Mouse (Mus musculus) E14TG2a.4 (cell line): Measurements from ENCODE around the gene Spo11.

Experiments
- H3K27me3 ChIP-seq: 2 replicates; pipeline ENCODE4 v1.6.1; 2014; ENCODE audit warnings: low read length, control low read depth; ENCODE audit not compliant: insufficient read depth
- H3K36me3 ChIP-seq: 2 replicates; pipeline ENCODE4 v1.6.1; 2014; ENCODE audit warnings: low read length, control low read depth; ENCODE audit not compliant: insufficient read depth
- H3K4me1 ChIP-seq: replicated peaks from 2 replicates; pipeline ENCODE4 v1.6.1; 2014; ENCODE audit warnings: low read depth, low read length, control low read depth
- H3K4me3 ChIP-seq: replicated peaks from 2 replicates; pipeline ENCODE4 v1.5.1; 2014; ENCODE audit warnings: mild to moderate bottlenecking, low read length
- H3K9me3 ChIP-seq: 2 replicates; pipeline ENCODE4 v1.6.1; 2014; ENCODE audit warnings: low read length, control low read depth
- CTCF ChIP-seq: conservative IDR thresholded peaks from 2 replicates; pipeline ENCODE4 v1.5.1; 2014; ENCODE audit warnings: low read length
- NANOG ChIP-seq: IDR thresholded peaks from 2 replicates; pipeline ENCODE4 v1.6.1; 2014; ENCODE audit warnings: borderline replicate concordance, low read length, mixed read lengths
- POU5F1 ChIP-seq: IDR thresholded peaks from 2 replicates; pipeline ENCODE4 v1.6.1; 2014; ENCODE audit warnings: low read length, borderline replicate concordance

Gene Spo11

GRCm38 (mm10) chr2:173027169-173027823, 49.8 kb downstream of the Spo11 start:
- TF ChIP-seq POU5F1 (no peak), NANOG (no peak), CTCF (no peak)
- no peaks in the 10 kb centered on the region for H3K27me3 ChIP-seq

GRCm38 (mm10) chr2:173027824-173028495, 50.5 kb downstream of the Spo11 start:
- Histone ChIP-seq H3K9me3 (no peaks in the 10 kb centered on the region), H3K4me1 (peaks cover 97% of the 10 kb centered on the region), H3K27me3 (no peaks in the 10 kb centered on the region), H3K4me3 (no peak overlapping the region), H3K36me3 (peaks cover 100% of the 10 kb centered on the region)
- TF ChIP-seq CTCF = no peak
- no peak for TF ChIP-seq POU5F1
- no peak for TF ChIP-seq NANOG

More at GRCm38 (mm10) chr2:173027169-173027823, 49.8 kb downstream of the Spo11 start:
- H3K9me3 ChIP-seq = no peaks in the 10 kb centered on the region
- H3K4me3 ChIP-seq = no peak overlapping the region
- peaks cover 100% of the 10 kb centered on the region for H3K36me3 ChIP-seq
- H3K4me1 ChIP-seq = peaks cover 97% of the 10 kb centered on the region

- H3K4me3 ChIP-seq = no peak overlapping the region
These were observed 51.1 kb downstream of the Spo11 start for GRCm38 (mm10) chr2:173028508-173029031.

GRCm38 (mm10) chr2:173030591-173031338, 53.3 kb downstream of the Spo11 start:
- Histone ChIP-seq H3K4me3 (no peak overlapping the region), H3K4me1 (peaks cover 69% of the 10 kb centered on the region), H3K9me3 (no peaks in the 10 kb centered on the region), H3K36me3 (peaks cover 100% of the 10 kb centered on the region), H3K27me3 (no peaks in the 10 kb centered on the region)
- TF ChIP-seq NANOG = no peak
- TF ChIP-seq CTCF = no peak
- no peak for TF ChIP-seq POU5F1

More at GRCm38 (mm10) chr2:173028508-173029031, 51.1 kb downstream of the Spo11 start:
- peaks cover 100% of the 10 kb centered on the region for H3K36me3 ChIP-seq
- peaks cover 90% of the 10 kb centered on the region for H3K4me1 ChIP-seq
- H3K9me3 ChIP-seq = no peaks in the 10 kb centered on the region
- no peaks in the 10 kb centered on the region for H3K27me3 ChIP-seq
- TF ChIP-seq POU5F1 (no peak), CTCF (no peak), NANOG (no peak)

- H3K27me3 ChIP-seq = no peaks in the 10 kb centered on the region
- H3K36me3 ChIP-seq = peaks cover 82% of the 10 kb centered on the region
- TF ChIP-seq NANOG (no peak), POU5F1 (no peak), CTCF (no peak)
- H3K4me3 ChIP-seq = no peak overlapping the region
- peaks cover 47% of the 10 kb centered on the region for H3K4me1 ChIP-seq
- no peaks in the 10 kb centered on the region for H3K9me3 ChIP-seq
These were observed 56.0 kb downstream of the Spo11 start for GRCm38 (mm10) chr2:173033531-173033930.

GRCm38 (mm10) chr2:173034998-173035397, 57.5 kb downstream of the Spo11 start:
- Histone ChIP-seq H3K4me3 (no peak overlapping the region), H3K36me3 (peaks cover 67% of the 10 kb centered on the region), H3K4me1 (peaks cover 33% of the 10 kb centered on the region), H3K9me3 (no peaks in the 10 kb centered on the region), H3K27me3 (no peaks in the 10 kb centered on the region)
- TF ChIP-seq CTCF = no peak
- TF ChIP-seq NANOG = no peak
- no peak for TF ChIP-seq POU5F1

GRCm38 (mm10) chr2:173035653-173036052, 58.2 kb downstream of the Spo11 start:
- H3K4me1 ChIP-seq = peaks cover 27% of the 10 kb centered on the region
- H3K27me3 ChIP-seq = no peaks in the 10 kb centered on the region
- no peak overlapping the region for H3K4me3 ChIP-seq
- no peaks in the 10 kb centered on the region for H3K9me3 ChIP-seq
- H3K36me3 ChIP-seq = peaks cover 61% of the 10 kb centered on the region
- TF ChIP-seq CTCF (no peak), NANOG (no peak), POU5F1 (no peak)

DNA sequence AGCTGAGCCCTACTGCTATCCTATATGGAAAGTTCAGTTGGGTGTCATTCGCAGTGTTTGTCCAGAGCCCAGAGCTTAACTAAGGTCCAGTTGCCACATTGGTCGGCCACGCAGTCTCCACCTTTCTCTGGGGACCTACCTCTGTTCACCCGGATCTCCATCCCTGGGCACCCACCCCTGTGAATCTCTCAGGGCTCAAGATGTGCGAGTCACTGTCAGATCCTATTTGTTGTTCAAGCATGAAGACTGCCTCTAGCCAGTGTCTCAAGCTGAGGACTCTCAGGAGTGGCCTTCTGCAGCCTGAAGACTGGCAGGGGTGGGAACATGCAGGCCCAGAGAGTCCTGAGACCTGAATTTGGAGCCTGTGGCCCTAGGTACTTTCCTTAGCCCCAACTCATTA, 58.6 kb downstream of the Spo11 start:
- TF ChIP-seq CTCF = no peak
- TF ChIP-seq POU5F1 = no peak
- TF ChIP-seq NANOG = no peak
- H3K4me1 ChIP-seq = peaks cover 23% of the 10 kb centered on the region
- no peak overlapping the region for H3K4me3 ChIP-seq
- no peaks in the 10 kb centered on the region for H3K9me3 ChIP-seq
- H3K36me3 ChIP-seq = peaks cover 57% of the 10 kb centered on the region
- no peaks in the 10 kb centered on the region for H3K27me3 ChIP-seq
